Mouse (Mus musculus): ENCODE data around the gene Hsf5.

Gene Hsf5

GRCm38 (mm10) chr11:87616790-87617474, at the start of gene Hsf5:
TSS of gene Hsf5 (plus strand) at chr11:87617164.
- no peak for DNase-seq (ENCODE audit: extremely low spot score, low read depth, low spot score)

GRCm38 (mm10) chr11:87568255-87568953, 48.6 kb upstream of the Hsf5 start, which contains the start of gene Sept4:
TSS of gene Sept4 (plus strand) at chr11:87568903.
- no peak for DNase-seq (ENCODE audit: extremely low spot score, low read depth, low spot score)

- DNase-seq (ENCODE audit: extremely low spot score, low read depth, low spot score) = no peak
Measured at GRCm38 (mm10) chr11:87570743-87571142, 46.2 kb upstream of the Hsf5 start.

- DNase-seq (ENCODE audit: extremely low spot score, low read depth, low spot score) = no peak
Measured at GRCm38 (mm10) chr11:87571361-87571950, 45.5 kb upstream of the Hsf5 start.

GRCm38 (mm10) chr11:87573751-87574150, 43.2 kb upstream of the Hsf5 start:
- no peak for DNase-seq (ENCODE audit: extremely low spot score, low read depth, low spot score)

GRCm38 (mm10) chr11:87574520-87575180, 42.3 kb upstream of the Hsf5 start:
- no peak for DNase-seq (ENCODE audit: extremely low spot score, low read depth, low spot score)

- no peak for DNase-seq (ENCODE audit: extremely low spot score, low read depth, low spot score)
Measured at GRCm38 (mm10) chr11:87577601-87578248, 39.2 kb upstream of the Hsf5 start.

GRCm38 (mm10) chr11:87578249-87578962, 38.6 kb upstream of the Hsf5 start:
- no peak for DNase-seq (ENCODE audit: extremely low spot score, low read depth, low spot score)

- no peak for DNase-seq (ENCODE audit: extremely low spot score, low read depth, low spot score)
Measured at GRCm38 (mm10) chr11:87578963-87579601, 37.9 kb upstream of the Hsf5 start.

GRCm38 (mm10) chr11:87579713-87580112, 37.3 kb upstream of the Hsf5 start:
- DNase-seq (ENCODE audit: extremely low spot score, low read depth, low spot score) = no peak

GRCm38 (mm10) chr11:87580543-87581085, 36.4 kb upstream of the Hsf5 start:
- DNase-seq (ENCODE audit: extremely low spot score, low read depth, low spot score) = no peak

- no peak for DNase-seq (ENCODE audit: extremely low spot score, low read depth, low spot score)
Measured at GRCm38 (mm10) chr11:87581161-87581865, 35.7 kb upstream of the Hsf5 start.

- DNase-seq (ENCODE audit: extremely low spot score, low read depth, low spot score) = no peak
Measured at GRCm38 (mm10) chr11:87581933-87582710, 34.8 kb upstream of the Hsf5 start.

GRCm38 (mm10) chr11:87583291-87584034, 33.5 kb upstream of the Hsf5 start:
- DNase-seq (ENCODE audit: extremely low spot score, low read depth, low spot score) = no peak

- no peak for DNase-seq (ENCODE audit: extremely low spot score, low read depth, low spot score)
Measured at GRCm38 (mm10) chr11:87584711-87585505, 32.1 kb upstream of the Hsf5 start.

GRCm38 (mm10) chr11:87587211-87587874, 29.6 kb upstream of the Hsf5 start:
- DNase-seq (ENCODE audit: extremely low spot score, low read depth, low spot score) = no peak

All from hindlimb bud, embryonic 11.5 days (tissue).